Mouse (Mus musculus) midbrain, embryonic 16.5 days (tissue): ENCODE data around the gene Dgkz. TPM values are rescaled to one million over a fixed set of nuclear protein-coding genes. Genes with fewer than 3 reads are reported as not detected.
A peak's percentile ranks its signal among the peaks of the same experiment; 100 is the strongest.

Experiments
- ATAC-seq: fragments of 200-750 bp; cut with Nextera tagmentation; 2 replicates; pipeline ENCODE4 v1.8.0; 2017; ENCODE audit warnings: moderate TSS enrichment
- H3K27ac ChIP-seq: fragments of 300-500 bp; sonication (generic); 2 replicates; pipeline ENCODE4 v1.5.1; 2014; ENCODE audit warnings: mild to moderate bottlenecking, low read length, mixed read lengths
- H3K27me3 ChIP-seq: fragments of 300-500 bp; sonication (generic); 2 replicates; pipeline ENCODE4 v1.6.1; 2014; ENCODE audit warnings: low read depth, low read length, mixed read lengths; ENCODE audit not compliant: control insufficient read depth, insufficient read depth
- H3K36me3 ChIP-seq: fragments of 300-500 bp; sonication (generic); 2 replicates; pipeline ENCODE4 v1.6.1; 2014; ENCODE audit warnings: mild to moderate bottlenecking, low read length, moderate library complexity, mixed read lengths; ENCODE audit not compliant: control insufficient read depth, insufficient read depth
- H3K4me1 ChIP-seq: fragments of 300-500 bp; sonication (generic); 2 replicates; pipeline ENCODE4 v1.6.1; 2014; ENCODE audit warnings: mild to moderate bottlenecking, low read length, mixed read lengths; ENCODE audit not compliant: control insufficient read depth, insufficient read depth
- H3K4me2 ChIP-seq: fragments of 300-500 bp; sonication (generic); 2 replicates; pipeline ENCODE4 v1.6.1; 2014; ENCODE audit warnings: mild to moderate bottlenecking, low read length, mixed read lengths
- H3K4me3 ChIP-seq: fragments of 300-500 bp; sonication (generic); 2 replicates; pipeline ENCODE4 v1.5.1; 2014; ENCODE audit warnings: low read depth, mild to moderate bottlenecking, low read length, moderate library complexity, mixed read lengths
- H3K9ac ChIP-seq: fragments of 300-500 bp; sonication (generic); 2 replicates; pipeline ENCODE4 v1.6.1; 2014; ENCODE audit warnings: low read depth, low read length, mixed read lengths
- H3K9me3 ChIP-seq: fragments of 300-500 bp; sonication (generic); replicated peaks from 2 replicates; pipeline ENCODE4 v1.6.1; 2014; ENCODE audit warnings: mild to moderate bottlenecking, low read length, mixed read lengths; ENCODE audit not compliant: control insufficient read depth, poor library complexity, severe bottlenecking
- WGBS: fragments of 180-500 bp; shearing (Covaris S2); extraction: QIAGEN DNeasy Blood & Tissue Kit; methylation state at CpG from one replicate; pipeline ENCODE4 v1.1.7; 2014; 5-methylcytosine and 5-hydroxymethylcytosine counted together
- polyA plus RNA-seq: library from polyadenylated mRNA; unstranded; fragments of >200 nt; fragmentation: Nextera tagmentation; extraction: Ambion mirVana; gene quantifications from 2 replicates; pipeline ENCODE4 v1.2.1, GENCODE M21; 2015

Dgkz gene
- polyA plus RNA-seq, 1 experiment from 2014 or later, result 33.3 TPM

DNA sequence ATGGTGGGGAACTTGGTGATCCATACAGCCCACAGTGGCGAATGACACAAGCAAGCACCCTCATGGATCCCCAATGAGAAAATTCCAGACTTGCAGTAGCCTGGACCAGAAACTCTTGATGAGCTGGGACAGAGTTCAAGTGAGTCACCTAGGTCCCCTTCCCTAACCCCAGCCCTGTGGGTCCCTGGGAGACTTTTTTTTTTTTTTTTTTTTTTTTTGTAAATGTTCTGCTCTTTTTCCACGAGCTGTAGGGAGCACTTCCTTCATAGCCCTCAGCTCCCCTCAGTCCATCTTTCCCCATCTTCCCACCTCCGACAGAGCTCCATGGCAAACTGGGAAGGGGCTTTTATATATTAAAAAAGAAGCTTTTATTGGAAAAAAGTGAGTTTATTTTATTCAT is 46.2 kb downstream of the Dgkz start:
- H3K9ac ChIP-seq, result no peak overlapping the region
- ATAC-seq, result no peak
- peaks cover 16% of the 10 kb centered on the region for H3K4me1 ChIP-seq
- H3K27me3 ChIP-seq, result peaks cover 6% of the 10 kb centered on the region
- no peaks in the 10 kb centered on the region for H3K9me3 ChIP-seq
- H3K4me2 ChIP-seq, result peak overlapping the region; percentile 75
- H3K4me3 ChIP-seq, result no peak overlapping the region
- 55% methylated on average over 3 of the region's 3 CpGs for WGBS
- no peak overlapping the region for H3K27ac ChIP-seq
- H3K36me3 ChIP-seq, result no peaks in the 10 kb centered on the region

- Histone ChIP-seq H3K4me2 (no peak overlapping the region), H3K9me3 (no peaks in the 10 kb centered on the region), H3K36me3 (no peaks in the 10 kb centered on the region), H3K9ac (0 out of 2 replicates have a peak overlapping the region, but pooled peaks have one; percentile 20), H3K27me3 (peaks cover 11% of the 10 kb centered on the region), H3K4me1 (peaks cover 18% of the 10 kb centered on the region), H3K27ac (no peak overlapping the region), H3K4me3 (no peak overlapping the region)
- WGBS, result 80% methylated on average over 23 of the region's 23 CpGs
- ATAC-seq, result no peak
These were observed 46.9 kb downstream of the Dgkz start for GRCm38 (mm10) chr2:91928534-91929350.

DNA sequence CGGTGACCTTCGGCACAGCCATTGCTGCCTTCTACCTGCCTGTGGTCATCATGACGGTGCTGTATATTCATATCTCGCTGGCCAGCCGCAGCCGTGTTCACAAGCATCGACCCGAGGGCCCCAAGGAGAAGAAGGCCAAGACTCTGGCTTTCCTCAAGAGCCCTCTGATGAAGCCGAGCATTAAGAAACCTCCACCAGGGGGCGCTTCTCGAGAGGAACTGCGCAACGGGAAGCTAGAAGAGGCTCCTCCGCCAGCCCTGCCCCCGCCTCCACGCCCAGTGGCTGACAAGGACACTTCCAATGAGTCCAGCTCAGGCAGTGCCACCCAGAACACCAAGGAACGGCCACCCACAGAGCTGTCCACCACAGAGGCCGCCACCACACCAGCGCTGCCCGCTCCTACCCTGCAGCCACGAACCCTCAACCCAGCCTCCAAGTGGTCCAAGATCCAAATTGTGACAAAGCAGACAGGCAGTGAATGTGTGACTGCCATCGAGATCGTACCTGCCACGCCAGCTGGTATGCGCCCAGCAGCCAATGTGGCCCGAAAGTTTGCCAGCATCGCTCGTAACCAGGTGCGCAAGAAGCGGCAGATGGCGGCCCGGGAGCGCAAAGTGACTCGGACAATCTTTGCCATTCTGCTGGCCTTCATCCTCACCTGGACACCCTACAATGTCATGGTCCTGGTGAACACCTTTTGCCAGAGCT is 47.7 kb downstream of the Dgkz start:
- no peak for ATAC-seq
- H3K9ac ChIP-seq, result no peak overlapping the region
- H3K4me1 ChIP-seq, result peaks cover 22% of the 10 kb centered on the region
- H3K27me3 ChIP-seq, result peaks cover 19% of the 10 kb centered on the region
- H3K4me3 ChIP-seq, result no peak overlapping the region; the same call in 1 of the 2 replicates
- H3K4me2 ChIP-seq, result no peak overlapping the region
- H3K36me3 ChIP-seq, result no peaks in the 10 kb centered on the region
- H3K27ac ChIP-seq, result no peak overlapping the region
- WGBS, result 53% methylated on average over 34 of the region's 34 CpGs
- H3K9me3 ChIP-seq, result no peaks in the 10 kb centered on the region

DNA sequence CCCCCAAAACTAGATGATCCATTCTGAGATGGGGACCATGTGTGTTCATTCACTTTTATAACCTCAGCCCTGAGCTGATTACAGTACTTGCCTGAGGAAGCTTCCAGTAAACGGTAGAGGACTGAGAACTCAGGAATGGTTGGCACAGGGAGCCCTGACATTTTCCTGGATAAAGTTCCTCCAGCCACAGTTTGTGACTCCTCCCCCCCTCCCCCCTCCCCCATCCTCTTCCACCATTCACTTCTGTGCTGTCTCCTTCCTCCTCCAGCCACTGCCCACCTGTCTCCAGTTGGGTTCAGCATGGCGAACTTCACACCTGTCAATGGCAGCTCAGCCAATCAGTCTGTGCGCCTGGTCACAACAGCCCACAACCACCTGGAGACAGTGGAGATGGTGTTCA is 48.7 kb downstream of the Dgkz start, which contains the start of gene Chrm4:
Chrm4 (plus strand) TSS at position 301 of the 400 bp plus-strand sequence.
- WGBS, result 95% methylated on average over 3 of the region's 3 CpGs
- Histone ChIP-seq H3K9ac (no peak within 1 kb of the TSS), H3K9me3 (no peaks in the 10 kb centered on the region), H3K4me2 (no peak within 1 kb of the TSS), H3K4me1 (peaks cover 16% of the 10 kb centered on the region), H3K4me3 (no peak within 1 kb of the TSS; the same call in 1 of the 2 replicates), H3K36me3 (no peaks in the 10 kb centered on the region), H3K27ac (no peak within 1 kb of the TSS), H3K27me3 (peaks cover 20% of the 10 kb centered on the region)
- no peak for ATAC-seq

- H3K9me3 ChIP-seq, result no peaks in the 10 kb centered on the region
- no peaks in the 10 kb centered on the region for H3K36me3 ChIP-seq
- no peak overlapping the region for H3K27ac ChIP-seq
- no peak overlapping the region for H3K4me2 ChIP-seq
- H3K9ac ChIP-seq, result no peak overlapping the region
- H3K4me1 ChIP-seq, result peaks cover 9% of the 10 kb centered on the region
- H3K27me3 ChIP-seq, result peaks cover 27% of the 10 kb centered on the region
- no peak for ATAC-seq
- no peak overlapping the region for H3K4me3 ChIP-seq
- WGBS, result 91% methylated on average over 15 of the region's 15 CpGs
These were observed 50.2 kb downstream of the Dgkz start for GRCm38 (mm10) chr2:91925442-91925841.

- H3K9me3 ChIP-seq, result no peaks in the 10 kb centered on the region
- peaks cover 27% of the 10 kb centered on the region for H3K27me3 ChIP-seq
- H3K4me3 ChIP-seq, result no peak overlapping the region
- no peak overlapping the region for H3K4me2 ChIP-seq
- no peak overlapping the region for H3K9ac ChIP-seq
- no peak overlapping the region for H3K27ac ChIP-seq
- WGBS, result 65% methylated on average over 1 of the region's 1 CpGs
- H3K36me3 ChIP-seq, result no peaks in the 10 kb centered on the region
- no peak for ATAC-seq
- H3K4me1 ChIP-seq, result peaks cover 9% of the 10 kb centered on the region
These were observed 50.9 kb downstream of the Dgkz start for GRCm38 (mm10) chr2:91924726-91925125.

DNA sequence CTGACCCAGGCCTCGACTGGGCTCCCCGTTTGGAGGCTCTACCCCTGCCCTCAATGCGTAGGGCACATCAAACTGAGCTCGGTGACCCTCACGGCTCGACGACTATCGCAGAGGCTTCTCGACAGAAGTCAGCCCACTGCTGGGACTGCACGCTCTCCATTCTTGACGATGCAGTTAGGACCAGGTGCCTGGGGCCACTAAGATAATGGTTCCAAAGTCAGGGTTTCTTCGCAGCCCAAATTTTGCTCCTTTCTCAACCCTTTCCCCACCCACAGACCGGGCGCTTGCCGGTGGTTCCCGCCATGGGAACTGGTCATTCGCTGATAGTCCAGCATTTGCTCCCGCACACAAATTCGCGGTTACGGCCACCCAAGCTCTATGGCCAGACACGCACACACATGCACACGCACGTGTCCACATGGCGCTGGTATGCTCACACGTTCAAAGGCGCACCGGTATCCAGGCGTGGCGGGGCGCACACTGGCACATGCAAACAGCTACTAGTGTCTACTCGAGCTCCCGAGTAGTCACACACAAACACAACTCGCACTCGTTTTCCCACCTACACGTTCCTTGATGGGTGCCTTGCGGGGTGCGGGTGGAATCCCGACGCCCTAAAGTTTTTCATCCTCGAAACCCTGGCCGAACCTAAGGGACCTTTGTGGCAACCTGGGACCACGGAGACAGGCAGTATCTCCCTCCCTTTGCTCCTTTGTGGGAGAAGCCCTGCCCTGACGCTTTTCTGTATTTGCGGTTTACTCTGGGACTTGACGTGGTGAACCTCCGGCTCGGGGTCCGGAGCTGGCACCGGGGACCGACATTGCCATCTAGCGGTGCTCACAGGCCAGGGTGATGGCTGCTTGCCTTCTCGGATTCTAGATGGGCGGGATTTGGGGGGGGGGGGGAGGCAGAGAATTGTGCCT is 52.0 kb downstream of the Dgkz start:
- WGBS, result 3% methylated on average over 54 of the region's 54 CpGs
- Histone ChIP-seq H3K27ac (no peak overlapping the region), H3K9me3 (no peaks in the 10 kb centered on the region), H3K36me3 (no peaks in the 10 kb centered on the region), H3K9ac (no peak overlapping the region), H3K4me3 (peak overlapping the region; percentile 23), H3K4me2 (peak overlapping the region; percentile 52), H3K4me1 (peaks cover 9% of the 10 kb centered on the region), H3K27me3 (peaks cover 27% of the 10 kb centered on the region)
- ATAC-seq, result peak; percentile 19; the same call in 1 of the 2 replicates

GRCm38 (mm10) chr2:91922586-91923414 is 52.9 kb downstream of the Dgkz start:
- Histone ChIP-seq H3K27me3 (peaks cover 27% of the 10 kb centered on the region), H3K4me2 (peak overlapping the region; percentile 71), H3K9me3 (no peaks in the 10 kb centered on the region), H3K9ac (no peak overlapping the region), H3K4me1 (peaks cover 9% of the 10 kb centered on the region), H3K4me3 (peak overlapping the region; percentile 56), H3K36me3 (peaks cover 6% of the 10 kb centered on the region; the same call in 1 of the 2 replicates), H3K27ac (no peak overlapping the region)
- WGBS, result 3% methylated on average over 34 of the region's 37 CpGs
- no peak for ATAC-seq
